Mouse (Mus musculus) hindbrain, embryonic 14.5 days (tissue): ENCODE measurements around the gene Slc38a4. TPM values are rescaled to one million over a fixed set of nuclear protein-coding genes. Genes with fewer than 3 reads are reported as not detected.

Source experiments
- ATAC-seq: fragments of 200-750 bp; cut with Nextera tagmentation; 2 replicates; pipeline ENCODE4 v1.8.0; 2017; ENCODE audit warnings: moderate number of reproducible peaks, mild to moderate bottlenecking, moderate TSS enrichment, moderate library complexity; ENCODE audit not compliant: low FRiP score
- DNase-seq: peaks from one replicate; pipeline ENCODE4 v3.0.0-alpha.2; 2015; ENCODE audit warnings: low spot score
- H3K27ac ChIP-seq: fragments of 300-500 bp; sonication (generic); 2 replicates; pipeline ENCODE4 v1.5.1; 2014; ENCODE audit warnings: mild to moderate bottlenecking, moderate library complexity
- H3K27me3 ChIP-seq: fragments of 300-500 bp; sonication (generic); 2 replicates; pipeline ENCODE4 v1.6.1; 2014; ENCODE audit warnings: mild to moderate bottlenecking, low read length, mixed read lengths; ENCODE audit not compliant: control insufficient read depth, insufficient read depth
- H3K36me3 ChIP-seq: fragments of 300-500 bp; sonication (generic); replicated peaks from 2 replicates; pipeline ENCODE4 v1.6.1; 2014; ENCODE audit not compliant: control insufficient read depth, insufficient read depth
- H3K4me1 ChIP-seq: fragments of 300-500 bp; sonication (generic); replicated peaks from 2 replicates; pipeline ENCODE4 v1.6.1; 2014; ENCODE audit warnings: antibody characterized with exemption, low read length, mixed read lengths; ENCODE audit not compliant: control insufficient read depth, insufficient read depth
- H3K4me2 ChIP-seq: fragments of 300-500 bp; sonication (generic); replicated peaks from 2 replicates; pipeline ENCODE4 v1.6.1; 2014; ENCODE audit warnings: mild to moderate bottlenecking, moderate library complexity
- H3K4me3 ChIP-seq: fragments of 300-500 bp; sonication (generic); replicated peaks from 2 replicates; pipeline ENCODE4 v1.5.1; 2014; ENCODE audit warnings: mild to moderate bottlenecking, low read length
- H3K9ac ChIP-seq: fragments of 300-500 bp; sonication (generic); 2 replicates; pipeline ENCODE4 v1.6.1; 2014
- H3K9me3 ChIP-seq: fragments of 300-500 bp; sonication (generic); 2 replicates; pipeline ENCODE4 v1.6.1; 2016; ENCODE audit warnings: low read length; ENCODE audit not compliant: control insufficient read depth
- WGBS: fragments of 180-500 bp; shearing (Covaris S2); extraction: QIAGEN DNeasy Blood & Tissue Kit; methylation state at CpG from one replicate; pipeline ENCODE4 v1.1.7; 2014; 5-methylcytosine and 5-hydroxymethylcytosine counted together
- polyA plus RNA-seq: library from polyadenylated mRNA; unstranded; fragments of >200 nt; fragmentation: Nextera tagmentation; extraction: Ambion mirVana; gene quantifications from 2 replicates; pipeline ENCODE4 v1.2.1, GENCODE M21; 2014

The Slc38a4 gene
- polyA plus RNA-seq, 1 experiment from 2014 or later: 3.9 TPM

GRCm38 (mm10) chr15:96968741-96969140 is 87.0 kb downstream of the Slc38a4 start:
- no peak for ATAC-seq
- Histone ChIP-seq H3K36me3 (no peaks in the 10 kb centered on the region), H3K4me2 (no peak overlapping the region), H3K27ac (no peak overlapping the region), H3K9me3 (no peaks in the 10 kb centered on the region), H3K4me1 (no peaks in the 10 kb centered on the region), H3K9ac (no peak overlapping the region), H3K4me3 (no peak overlapping the region), H3K27me3 (no peaks in the 10 kb centered on the region)
- 92% methylated on average over 11 of the region's 11 CpGs for WGBS
- no peak for DNase-seq

GRCm38 (mm10) chr15:96966326-96966725 is 89.4 kb downstream of the Slc38a4 start:
- H3K9ac ChIP-seq: no peak overlapping the region
- no peak overlapping the region for H3K27ac ChIP-seq
- DNase-seq (no peak), ATAC-seq (no peak)
- H3K9me3 ChIP-seq: 0 out of 2 replicates have a peak, but pooled peaks cover 4% of the 10 kb centered on the region
- no peaks in the 10 kb centered on the region for H3K36me3 ChIP-seq
- no peaks in the 10 kb centered on the region for H3K27me3 ChIP-seq
- 89% methylated on average over 3 of the region's 3 CpGs for WGBS
- H3K4me2 ChIP-seq: no peak overlapping the region
- H3K4me3 ChIP-seq: no peak overlapping the region
- no peaks in the 10 kb centered on the region; the same call in 1 of the 2 replicates for H3K4me1 ChIP-seq

GRCm38 (mm10) chr15:96963735-96964134 is 92.0 kb downstream of the Slc38a4 start:
- Histone ChIP-seq H3K4me2 (peak overlapping the region; percentile 4; the same call in 1 of the 2 replicates), H3K4me1 (no peaks in the 10 kb centered on the region; the same call in 1 of the 2 replicates), H3K9ac (no peak overlapping the region), H3K9me3 (0 out of 2 replicates have a peak, but pooled peaks cover 4% of the 10 kb centered on the region), H3K27ac (no peak overlapping the region), H3K4me3 (no peak overlapping the region), H3K36me3 (no peaks in the 10 kb centered on the region), H3K27me3 (no peaks in the 10 kb centered on the region)
- ATAC-seq (no peak), DNase-seq (no peak)
- WGBS: 71% methylated on average over 10 of the region's 10 CpGs

GRCm38 (mm10) chr15:96963318-96963717 is 92.4 kb downstream of the Slc38a4 start:
- no peak overlapping the region for H3K4me3 ChIP-seq
- H3K4me2 ChIP-seq: 0 out of 2 replicates have a peak overlapping the region, but pooled peaks have one; percentile 4
- H3K36me3 ChIP-seq: no peaks in the 10 kb centered on the region
- 81% methylated on average over 8 of the region's 8 CpGs for WGBS
- H3K27me3 ChIP-seq: no peaks in the 10 kb centered on the region
- H3K9ac ChIP-seq: no peak overlapping the region
- no peak overlapping the region for H3K27ac ChIP-seq
- no peak for ATAC-seq
- no peak for DNase-seq
- 0 out of 2 replicates have a peak, but pooled peaks cover 4% of the 10 kb centered on the region for H3K9me3 ChIP-seq
- no peaks in the 10 kb centered on the region; the same call in 1 of the 2 replicates for H3K4me1 ChIP-seq

- DNase-seq (no peak), ATAC-seq (no peak)
- no peak overlapping the region for H3K4me2 ChIP-seq
- H3K4me3 ChIP-seq: no peak overlapping the region
- no peaks in the 10 kb centered on the region for H3K36me3 ChIP-seq
- no peaks in the 10 kb centered on the region for H3K27me3 ChIP-seq
- 0 out of 2 replicates have a peak, but pooled peaks cover 4% of the 10 kb centered on the region for H3K9me3 ChIP-seq
- 96% methylated on average over 11 of the region's 11 CpGs for WGBS
- no peak overlapping the region for H3K9ac ChIP-seq
- no peaks in the 10 kb centered on the region; the same call in 1 of the 2 replicates for H3K4me1 ChIP-seq
- H3K27ac ChIP-seq: no peak overlapping the region
Measured at GRCm38 (mm10) chr15:96960343-96960742, 95.4 kb downstream of the Slc38a4 start.

GRCm38 (mm10) chr15:96959247-96959646 is 96.5 kb downstream of the Slc38a4 start:
- H3K27ac ChIP-seq: no peak overlapping the region
- no peaks in the 10 kb centered on the region for H3K36me3 ChIP-seq
- H3K27me3 ChIP-seq: no peaks in the 10 kb centered on the region
- no peak for DNase-seq
- no peak for ATAC-seq
- no peak overlapping the region for H3K9ac ChIP-seq
- no peak overlapping the region for H3K4me3 ChIP-seq
- WGBS: 50% methylated on average over 2 of the region's 2 CpGs
- H3K9me3 ChIP-seq: 0 out of 2 replicates have a peak, but pooled peaks cover 4% of the 10 kb centered on the region
- H3K4me1 ChIP-seq: no peaks in the 10 kb centered on the region; the same call in 1 of the 2 replicates
- no peak overlapping the region for H3K4me2 ChIP-seq

GRCm38 (mm10) chr15:96956699-96957098 is 99.1 kb downstream of the Slc38a4 start:
- 84% methylated on average over 3 of the region's 3 CpGs for WGBS
- Histone ChIP-seq H3K9ac (no peak overlapping the region), H3K4me1 (no peaks in the 10 kb centered on the region), H3K4me3 (no peak overlapping the region), H3K36me3 (no peaks in the 10 kb centered on the region), H3K27me3 (no peaks in the 10 kb centered on the region), H3K9me3 (no peaks in the 10 kb centered on the region), H3K27ac (no peak overlapping the region), H3K4me2 (no peak overlapping the region)
- ATAC-seq: no peak
- no peak for DNase-seq

GRCm38 (mm10) chr15:96954389-96954788 is 101.4 kb downstream of the Slc38a4 start:
- H3K9ac ChIP-seq: no peak overlapping the region
- WGBS: 90% methylated on average over 6 of the region's 6 CpGs
- no peak for ATAC-seq

GRCm38 (mm10) chr15:96953938-96954238 is 101.9 kb downstream of the Slc38a4 start:
- Histone ChIP-seq H3K9ac (peak overlapping the region; percentile 76), H3K27ac (peak overlapping the region; percentile 83), H3K4me1 (no peaks in the 10 kb centered on the region), H3K36me3 (no peaks in the 10 kb centered on the region), H3K9me3 (no peaks in the 10 kb centered on the region), H3K4me2 (peak overlapping the region; percentile 58), H3K27me3 (no peaks in the 10 kb centered on the region), H3K4me3 (peak overlapping the region; percentile 35)
- 48% methylated on average over 16 of the region's 16 CpGs for WGBS
- DNase-seq (no peak), ATAC-seq (peak; percentile 27; the same call in 1 of the 2 replicates)

More at GRCm38 (mm10) chr15:96954389-96954788, 101.4 kb downstream of the Slc38a4 start:
- no peaks in the 10 kb centered on the region for H3K4me1 ChIP-seq
- H3K27ac ChIP-seq: no peak overlapping the region
- H3K9me3 ChIP-seq: no peaks in the 10 kb centered on the region
- H3K4me3 ChIP-seq: no peak overlapping the region
- no peak overlapping the region for H3K4me2 ChIP-seq
- DNase-seq: no peak
- no peaks in the 10 kb centered on the region for H3K27me3 ChIP-seq
- no peaks in the 10 kb centered on the region for H3K36me3 ChIP-seq
